Mouse (Mus musculus) cerebellum, adult (tissue): ENCODE measurements at regions not wholly inside any gene's neighbourhood (a gene's known extent, or its start where the extent isn't known, plus 50 kb on each side); places are given as distances from the start of the nearest gene placed in this dataset.

Experiments used
- ATAC-seq: cut with Nextera tagmentation; 2 replicates; pipeline ENCODE4 v1.9.2; 2017; ENCODE audit warnings: mild to moderate bottlenecking, moderate library complexity, mixed read lengths; ENCODE audit not compliant: insufficient number of reproducible peaks, low FRiP score, low TSS enrichment

DNA sequence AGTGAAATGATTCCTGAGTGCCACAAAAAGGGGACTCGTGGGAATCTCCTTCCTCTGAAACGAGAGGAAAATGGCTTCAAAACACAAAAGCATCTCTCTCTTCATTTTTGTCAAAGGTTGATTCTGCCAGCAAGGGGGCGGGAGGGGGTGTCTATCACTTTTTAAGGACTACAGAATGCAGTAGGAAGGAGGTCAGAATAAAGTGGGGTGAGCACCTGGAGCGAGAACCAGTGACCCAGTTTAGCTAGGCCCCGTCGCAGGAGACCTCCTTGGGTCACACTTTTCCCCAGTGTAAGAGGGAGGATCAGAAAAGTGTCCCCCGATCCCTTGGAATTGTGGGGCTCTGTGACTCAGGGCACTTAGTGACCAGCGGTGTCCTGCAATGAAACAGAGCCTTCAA, 133.1 kb downstream of the Tgfb2 start:
- no peak for ATAC-seq

DNA sequence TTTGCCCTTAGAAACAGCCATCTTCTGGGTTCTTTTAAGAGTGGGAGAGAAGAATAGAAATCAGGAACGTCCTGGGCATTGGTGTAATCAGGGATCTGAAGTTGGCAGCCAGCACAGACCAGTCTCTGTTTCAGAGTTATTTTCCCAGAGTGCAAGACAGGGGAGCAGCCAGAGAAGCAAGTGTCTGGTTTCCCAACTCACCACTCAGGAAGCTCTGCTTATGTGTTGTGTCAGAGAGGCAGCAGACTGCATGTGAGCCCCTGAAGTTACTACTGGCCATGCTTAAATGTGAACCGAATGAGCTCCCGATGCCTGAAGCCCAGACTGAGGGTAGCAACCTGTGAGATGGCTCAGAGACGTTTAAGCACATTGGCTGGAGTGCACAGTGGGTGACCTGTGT, 133.7 kb downstream of the Tgfb2 start:
- ATAC-seq, result no peak

DNA sequence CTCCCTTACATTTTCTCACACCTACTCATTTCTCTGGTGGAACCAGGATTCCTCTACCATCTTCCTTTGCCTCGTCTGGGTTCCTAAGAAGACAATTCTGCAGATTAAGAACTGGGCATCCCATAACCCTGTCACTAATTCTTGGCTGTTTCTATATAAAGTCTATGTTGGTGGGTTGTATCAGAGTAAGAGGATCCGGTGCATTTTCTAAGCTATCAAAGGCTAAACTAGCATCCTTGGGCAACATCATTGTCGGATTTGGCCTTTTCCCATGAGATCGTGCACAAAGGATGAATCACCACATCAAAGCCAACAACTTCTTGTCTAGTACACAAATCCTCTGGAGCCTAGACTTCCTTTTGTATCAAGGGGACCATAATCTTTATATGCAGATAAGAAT, 137.3 kb downstream of the Tgfb2 start:
- ATAC-seq, result no peak

DNA sequence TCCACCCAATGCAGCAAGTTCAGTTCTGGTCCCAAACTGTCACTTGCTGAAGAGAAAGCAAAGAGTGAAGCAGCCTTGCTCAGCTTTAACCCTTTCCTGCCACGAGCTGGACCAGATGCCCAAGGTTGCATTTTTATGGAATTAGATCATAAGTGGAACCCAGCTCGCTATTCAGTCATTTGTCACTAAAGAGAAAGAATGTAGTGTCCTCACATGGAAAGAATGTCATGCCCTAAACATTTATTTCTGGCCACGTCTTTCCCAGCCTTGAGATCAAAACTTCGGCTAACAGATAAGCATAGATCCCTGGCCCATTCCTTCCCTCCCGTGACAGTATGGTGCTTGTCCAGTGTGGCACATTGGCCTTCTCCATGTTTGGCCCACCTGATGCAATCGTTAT, 137.7 kb downstream of the Tgfb2 start:
- ATAC-seq, result no peak

DNA sequence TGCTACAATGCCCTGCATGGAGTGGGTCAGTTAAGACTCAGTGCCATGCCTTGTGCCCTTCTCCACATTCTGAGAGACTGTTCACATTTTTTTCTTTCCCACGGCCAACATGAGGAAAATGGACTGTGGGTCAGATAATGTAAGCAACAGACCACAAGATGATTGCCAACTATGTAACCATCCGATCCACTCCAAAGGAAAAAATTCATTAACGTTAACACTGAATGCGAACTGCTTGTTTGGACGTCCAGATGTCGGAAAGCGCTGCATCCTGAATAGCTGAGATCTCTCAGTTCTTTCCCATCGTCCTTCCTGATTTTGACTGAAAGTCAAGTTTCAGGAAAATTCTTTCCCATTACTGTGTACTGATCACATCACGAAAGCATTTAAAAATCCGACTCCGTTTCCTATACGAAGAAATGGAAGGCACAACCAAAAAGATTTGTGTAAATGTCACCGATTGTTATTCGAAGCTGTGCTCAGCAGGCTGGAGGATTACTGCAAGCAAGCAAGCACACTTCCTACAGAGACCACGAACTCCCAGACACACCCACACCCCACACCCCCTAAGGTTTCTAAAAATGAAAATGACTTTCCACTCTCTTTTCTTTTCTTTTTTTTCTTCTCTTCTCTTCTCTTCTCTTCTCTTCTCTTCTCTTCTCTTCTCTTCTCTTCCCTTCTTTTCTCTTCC, 138.5 kb downstream of the Tgfb2 start:
- ATAC-seq, result no peak

DNA sequence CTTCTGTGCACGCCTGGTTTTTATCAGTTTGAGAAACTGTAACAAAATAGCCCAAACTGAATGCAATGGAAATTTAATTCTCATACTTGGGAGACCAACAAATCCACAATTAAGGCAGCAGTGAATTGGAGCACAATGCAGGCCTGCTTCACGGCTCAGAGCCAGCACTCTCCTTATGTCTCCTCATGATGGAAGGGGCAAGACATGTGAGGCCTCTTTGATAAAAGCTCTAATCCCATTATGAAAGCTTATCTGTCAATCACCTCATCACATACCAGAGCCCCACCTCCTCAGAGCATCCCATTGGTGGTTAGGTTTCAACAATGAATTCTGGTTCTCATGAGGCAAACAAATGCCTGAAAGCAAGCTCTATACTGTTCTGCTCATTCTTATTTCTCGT, 143.8 kb downstream of the Tgfb2 start:
- no peak for ATAC-seq

DNA sequence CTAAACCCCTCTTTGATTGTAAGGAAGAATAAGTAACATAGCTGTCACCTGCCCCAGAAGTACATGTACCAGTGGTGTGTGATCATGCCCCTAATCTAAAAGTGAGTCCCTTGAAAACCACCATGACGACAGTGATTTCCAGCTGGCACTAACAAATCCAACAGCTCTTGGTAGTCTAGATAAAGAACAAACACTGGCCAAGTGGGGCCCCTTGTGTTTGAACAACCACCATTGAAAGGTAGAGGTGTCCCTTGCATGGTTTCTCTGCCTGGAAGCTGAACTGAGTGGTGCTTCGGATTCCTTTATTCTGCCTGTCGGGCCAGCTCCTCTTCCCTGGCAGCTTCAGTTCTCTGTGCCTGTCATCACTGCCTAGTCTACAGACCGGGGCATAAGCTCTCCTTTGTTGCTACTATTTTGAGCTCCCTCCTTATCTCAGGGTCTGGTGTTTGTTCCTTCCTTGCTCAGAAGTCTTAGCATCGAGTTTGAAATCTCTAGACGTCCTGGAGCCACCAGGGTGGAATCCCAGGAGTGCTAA, 150.3 kb downstream of the Tgfb2 start:
- no peak for ATAC-seq

DNA sequence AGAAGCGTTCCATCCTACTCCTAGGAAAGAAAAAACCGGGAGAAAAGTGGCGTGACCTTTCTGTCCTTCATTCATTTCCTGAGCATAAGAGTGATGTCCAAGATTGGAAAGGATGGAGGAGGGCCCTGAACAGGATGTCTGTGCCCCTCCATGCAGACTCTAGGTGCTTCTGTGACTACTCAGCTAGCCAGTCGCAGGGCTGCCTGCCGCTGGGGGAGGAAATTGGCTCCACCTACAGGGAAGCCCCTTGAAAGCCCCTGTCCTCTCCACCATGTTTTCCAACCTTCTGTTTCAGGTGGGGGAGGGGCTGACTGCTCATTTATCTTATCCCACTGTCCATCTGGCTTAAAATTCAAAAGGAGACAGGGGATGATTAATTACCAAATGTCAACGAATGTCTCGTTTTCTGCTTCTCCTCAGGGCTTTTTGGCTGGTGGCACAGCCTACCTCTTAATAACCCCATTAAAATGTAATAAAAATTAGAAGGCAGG, 151.2 kb downstream of the Tgfb2 start:
- no peak for ATAC-seq

DNA sequence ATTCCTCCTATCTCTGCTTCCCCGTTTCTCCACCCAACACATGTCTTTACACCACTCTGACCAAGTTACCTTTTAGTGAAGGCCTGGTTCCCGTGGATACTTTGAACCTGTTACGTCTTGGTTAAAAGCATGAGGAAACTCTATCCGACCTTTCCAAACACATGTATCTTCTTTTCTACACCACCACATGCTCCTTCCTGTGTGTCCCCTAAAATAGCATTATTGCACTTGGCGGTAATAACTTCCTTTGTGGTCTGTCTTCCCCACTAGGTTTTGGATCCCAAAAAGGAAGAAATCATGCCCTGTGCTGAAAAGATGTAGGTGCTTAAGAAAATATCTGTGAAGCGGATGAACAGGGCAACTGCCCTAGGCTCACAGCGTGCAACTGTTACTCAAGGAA, 153.1 kb downstream of the Tgfb2 start:
- no peak for ATAC-seq

DNA sequence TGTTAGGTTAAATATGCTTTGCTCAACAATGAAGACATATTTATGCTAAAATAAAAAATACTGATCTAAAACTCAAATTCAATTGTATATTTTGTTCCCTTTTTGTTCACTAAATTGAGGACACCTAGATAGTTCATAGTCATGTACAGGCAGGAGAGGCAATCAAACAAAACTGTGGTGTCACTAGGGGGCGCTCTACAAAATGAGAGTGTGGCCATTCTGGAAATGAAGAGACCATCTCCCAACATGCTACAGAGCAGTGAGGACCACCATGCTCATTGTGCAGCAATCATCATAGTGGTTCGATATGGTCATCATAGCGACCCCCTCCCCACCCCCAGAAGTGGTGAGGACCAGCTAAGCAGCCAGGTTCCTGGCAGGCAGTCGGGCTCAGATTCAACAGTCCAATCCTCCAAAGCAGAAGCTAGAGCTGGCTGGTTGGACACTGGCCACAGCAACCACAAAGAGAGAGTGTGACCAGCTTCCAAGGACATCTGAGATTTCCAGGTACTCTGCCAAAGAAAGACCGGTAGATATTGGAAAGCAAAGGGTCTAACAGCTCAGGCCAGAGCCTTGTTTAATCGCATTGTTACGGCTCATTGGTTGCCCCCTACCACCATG, 155.4 kb downstream of the Tgfb2 start:
- no peak for ATAC-seq

DNA sequence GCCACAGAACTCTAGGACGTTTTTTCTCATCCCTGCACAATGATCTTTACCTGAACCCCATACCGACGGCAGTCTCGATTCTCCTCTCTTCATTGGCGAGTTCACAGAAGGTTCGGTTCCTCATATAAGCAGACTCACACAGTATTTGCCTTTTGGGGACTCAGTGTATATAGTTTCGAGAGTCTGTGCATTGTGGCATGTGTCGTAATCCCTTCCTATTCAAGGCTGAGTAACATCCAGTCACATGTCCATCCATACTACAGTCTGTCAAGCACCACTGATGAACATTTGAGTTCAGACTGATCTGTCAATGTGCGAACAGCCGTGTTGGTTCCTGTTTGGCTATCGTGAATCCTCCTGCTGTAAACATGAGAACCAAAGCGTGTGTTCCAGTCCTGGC, 156.6 kb downstream of the Tgfb2 start:
- ATAC-seq, result no peak

DNA sequence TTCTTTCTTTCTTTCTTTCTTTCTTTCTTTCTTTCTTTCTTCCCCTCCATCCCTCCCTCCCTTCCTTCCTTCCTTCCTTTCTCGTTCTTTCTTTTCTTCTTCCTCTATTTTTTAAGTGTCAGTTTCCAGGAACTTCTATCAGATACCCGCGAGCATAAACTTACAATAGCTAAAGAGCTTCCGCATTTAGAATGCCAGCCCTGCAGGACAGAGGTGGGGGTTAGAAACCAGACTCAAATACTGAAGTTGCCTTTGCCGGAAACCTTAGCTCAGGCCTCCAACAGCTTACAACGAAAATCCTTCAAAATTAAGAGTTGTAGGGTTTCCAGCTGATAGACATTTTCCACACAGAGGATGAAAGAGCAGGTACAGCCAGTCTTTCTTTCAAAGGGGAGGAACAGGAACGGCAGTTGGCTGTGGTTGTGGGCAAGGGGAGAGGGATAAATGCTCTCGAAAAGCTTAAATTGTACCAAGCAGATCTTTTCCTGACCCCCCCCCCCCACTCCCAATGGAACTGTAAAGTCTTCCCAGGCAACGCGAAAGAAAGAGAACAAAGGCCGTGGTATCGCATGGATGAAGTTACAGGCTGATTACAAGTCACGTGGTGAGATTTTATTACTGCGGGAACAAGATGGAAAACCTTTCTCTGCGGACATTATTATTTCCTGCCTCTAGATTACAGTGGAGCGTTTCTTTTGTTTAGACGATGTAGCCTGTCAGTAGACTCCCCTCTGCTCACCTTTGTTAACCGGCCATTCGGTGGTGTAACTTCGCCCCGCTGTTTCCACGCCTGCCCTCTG, 159.2 kb downstream of the Tgfb2 start:
- ATAC-seq, result no peak

DNA sequence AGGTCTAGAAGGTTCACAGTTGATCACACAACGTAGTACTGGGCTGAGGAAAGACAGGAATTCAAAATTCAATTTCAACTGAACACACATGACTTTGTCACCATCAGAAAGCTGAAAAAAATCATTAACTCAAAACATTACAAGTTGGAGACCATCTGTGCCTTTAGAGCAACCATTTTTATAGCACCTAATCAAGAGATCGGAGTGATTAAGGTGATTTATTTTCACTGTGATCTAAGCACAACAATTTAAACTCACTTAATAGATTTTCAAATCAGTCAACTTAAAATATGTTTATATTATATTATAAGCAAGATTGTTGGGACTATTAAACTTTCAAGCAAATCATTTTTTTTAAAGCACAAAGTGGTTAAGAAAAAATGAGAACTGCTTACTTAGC, 165.7 kb downstream of the Tgfb2 start:
- ATAC-seq, result no peak

DNA sequence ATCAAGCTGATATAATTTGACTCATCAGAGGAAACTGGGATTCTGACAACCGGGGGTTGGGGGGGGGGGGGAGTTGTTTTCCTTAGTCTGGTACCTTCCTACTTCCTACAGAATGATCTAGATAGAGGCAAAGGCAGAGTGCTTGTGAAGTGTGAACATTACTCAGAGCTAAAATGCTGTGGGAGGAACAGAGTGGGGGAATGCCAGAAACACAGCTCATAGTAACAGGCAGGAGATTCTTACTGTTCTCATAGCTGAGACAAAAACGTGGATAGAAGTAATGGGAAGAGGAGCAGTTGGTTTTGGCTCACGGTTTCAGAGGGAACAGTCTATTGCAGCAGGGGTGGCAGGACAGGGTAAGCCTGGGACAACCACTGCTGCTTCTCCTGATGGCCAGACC, 167.6 kb downstream of the Tgfb2 start:
- no peak for ATAC-seq

DNA sequence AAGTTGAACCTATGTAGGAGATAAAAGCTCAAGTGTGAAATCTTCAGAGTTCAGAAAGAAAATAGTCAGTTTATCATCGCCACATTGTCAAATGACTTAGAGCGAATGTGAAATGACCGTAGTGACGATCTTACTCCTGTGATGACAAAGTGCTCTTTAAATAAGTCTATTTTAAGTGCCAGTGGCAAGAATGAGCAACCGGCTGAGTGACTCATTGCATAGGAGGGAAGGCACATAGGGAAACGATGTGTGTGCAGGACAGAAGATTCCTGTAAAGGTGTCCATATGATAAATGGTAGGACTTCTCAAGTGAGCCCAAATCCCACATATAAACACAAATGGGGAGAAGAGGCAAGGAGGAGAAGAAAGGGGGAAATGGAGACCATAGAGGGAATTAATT, 189.8 kb downstream of the Tgfb2 start:
- ATAC-seq, result no peak

DNA sequence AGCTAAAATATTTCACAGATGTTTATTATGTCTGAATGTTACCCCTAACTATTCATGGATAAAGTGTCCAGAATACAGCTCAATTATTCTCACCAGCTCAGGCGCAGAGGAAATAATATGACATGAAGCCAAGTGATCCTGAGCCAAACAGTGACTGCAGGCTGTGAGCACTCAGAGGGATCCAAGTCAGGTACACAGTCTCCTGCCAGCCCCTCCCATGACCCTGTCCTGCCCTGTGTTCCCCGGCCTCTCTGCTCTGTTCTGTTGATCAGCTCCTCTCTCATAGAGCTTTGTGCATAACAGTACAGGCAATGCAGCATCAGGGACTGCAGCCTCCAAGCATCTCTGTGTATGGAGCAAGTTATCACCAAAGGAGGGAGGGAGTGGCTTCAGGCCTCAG, 190.7 kb downstream of the Tgfb2 start:
- no peak for ATAC-seq

DNA sequence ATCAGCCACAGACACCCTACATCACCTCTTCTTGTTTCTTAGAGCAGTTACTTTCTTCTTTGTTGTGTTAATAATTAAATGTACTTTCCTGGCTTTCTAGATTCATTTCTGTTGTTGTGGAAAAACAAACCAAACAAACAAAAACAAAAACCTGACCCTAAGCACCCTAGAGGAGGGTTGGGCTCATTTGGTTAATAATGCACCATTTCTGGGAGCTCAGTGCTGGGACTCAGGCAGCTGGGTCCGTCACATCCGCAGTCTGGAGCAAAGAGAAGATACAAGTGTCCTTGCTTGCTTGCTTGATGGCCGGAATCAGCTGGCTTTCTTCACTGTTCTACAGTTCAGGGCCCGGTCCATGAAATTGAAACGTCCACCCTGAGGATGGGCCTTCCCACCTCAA, 191.9 kb downstream of the Tgfb2 start:
- ATAC-seq, result no peak

DNA sequence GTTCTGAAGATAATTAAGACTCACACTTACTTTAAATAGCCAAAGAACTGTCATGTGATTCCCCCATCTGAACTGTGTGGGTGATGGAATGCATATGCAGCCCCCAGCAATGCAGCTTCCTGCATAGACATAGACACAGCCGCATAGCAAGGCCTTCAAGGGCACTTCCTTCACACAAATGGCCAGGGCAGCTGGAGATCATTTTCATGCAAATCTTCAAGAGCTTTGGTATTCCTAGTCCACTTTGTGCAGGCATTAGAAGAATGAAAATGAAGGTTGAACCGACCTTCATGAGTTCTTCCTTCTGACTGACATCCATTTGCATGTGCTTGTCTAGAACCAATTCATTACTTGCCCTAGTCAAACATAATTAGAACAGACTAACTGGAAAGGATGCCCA, 195.3 kb downstream of the Tgfb2 start:
- no peak for ATAC-seq

DNA sequence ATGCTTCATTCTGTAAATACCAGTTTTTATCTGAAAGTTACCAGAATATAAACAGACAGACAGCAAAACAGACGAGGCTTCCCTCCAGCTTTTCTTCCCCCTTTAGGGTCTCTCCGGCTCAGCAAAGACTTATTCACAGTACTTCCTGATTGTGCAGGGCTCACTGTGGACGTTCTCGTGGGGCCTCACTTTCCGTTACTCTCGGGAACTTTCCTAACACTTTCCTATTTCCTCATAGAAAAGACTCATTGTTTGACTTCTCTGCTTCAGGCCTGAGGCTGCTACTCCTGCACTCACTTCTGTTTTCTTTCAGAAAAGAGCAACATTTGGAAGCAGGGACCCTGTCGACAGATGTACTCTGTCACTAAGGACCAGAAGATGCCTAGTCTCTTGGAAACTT, 197.4 kb downstream of the Tgfb2 start:
- ATAC-seq, result no peak

DNA sequence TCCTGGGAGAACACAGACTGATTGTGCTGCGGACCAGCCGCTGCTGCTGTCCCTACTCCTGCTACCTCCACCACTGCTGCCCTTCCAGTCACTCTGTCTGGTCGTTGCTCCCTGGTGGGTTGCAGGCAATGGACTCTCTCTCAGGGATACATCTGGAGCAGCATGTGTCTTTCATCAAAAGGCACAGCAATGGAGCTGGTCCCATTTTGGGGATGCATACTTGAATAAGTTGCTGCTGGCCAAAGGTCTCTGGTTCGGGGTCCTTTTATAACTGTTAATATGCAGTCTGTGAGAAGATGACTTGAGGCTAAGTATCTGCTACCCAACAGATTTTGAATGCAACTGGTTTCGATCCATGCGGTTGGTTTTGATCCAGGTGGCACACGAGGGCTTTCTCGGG, 197.8 kb downstream of the Tgfb2 start:
- no peak for ATAC-seq

DNA sequence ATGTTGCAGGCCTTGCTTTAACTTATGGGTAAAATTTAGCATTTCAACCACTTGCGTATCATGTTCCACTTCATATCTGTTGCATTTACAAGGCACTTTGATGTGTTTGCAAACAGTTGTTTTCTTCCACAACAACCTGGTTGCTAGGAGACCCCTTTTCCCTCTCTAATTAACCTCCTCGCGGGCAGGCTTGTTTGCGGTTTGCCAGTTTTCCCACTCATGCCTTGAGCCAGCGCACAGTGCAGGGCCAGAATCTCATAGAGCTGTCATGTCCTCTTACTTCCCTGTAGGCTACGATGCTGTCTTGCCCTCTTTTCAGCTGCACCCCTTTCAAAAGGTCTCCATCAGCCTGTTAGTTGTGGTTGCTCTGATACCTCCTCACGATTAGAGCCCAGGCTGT, 199.3 kb downstream of the Tgfb2 start:
- no peak for ATAC-seq
